Mouse (Mus musculus) frontal cortex, postnatal 14 days (tissue): ENCODE data around the gene Tprgl.

Source experiments
- DNase-seq, 2 experiments: peaks; one replicate each; pipeline ENCODE4 v3.0.0; 2022; ENCODE audit warnings: low spot score in 2 of 2

The Tprgl gene

DNA sequence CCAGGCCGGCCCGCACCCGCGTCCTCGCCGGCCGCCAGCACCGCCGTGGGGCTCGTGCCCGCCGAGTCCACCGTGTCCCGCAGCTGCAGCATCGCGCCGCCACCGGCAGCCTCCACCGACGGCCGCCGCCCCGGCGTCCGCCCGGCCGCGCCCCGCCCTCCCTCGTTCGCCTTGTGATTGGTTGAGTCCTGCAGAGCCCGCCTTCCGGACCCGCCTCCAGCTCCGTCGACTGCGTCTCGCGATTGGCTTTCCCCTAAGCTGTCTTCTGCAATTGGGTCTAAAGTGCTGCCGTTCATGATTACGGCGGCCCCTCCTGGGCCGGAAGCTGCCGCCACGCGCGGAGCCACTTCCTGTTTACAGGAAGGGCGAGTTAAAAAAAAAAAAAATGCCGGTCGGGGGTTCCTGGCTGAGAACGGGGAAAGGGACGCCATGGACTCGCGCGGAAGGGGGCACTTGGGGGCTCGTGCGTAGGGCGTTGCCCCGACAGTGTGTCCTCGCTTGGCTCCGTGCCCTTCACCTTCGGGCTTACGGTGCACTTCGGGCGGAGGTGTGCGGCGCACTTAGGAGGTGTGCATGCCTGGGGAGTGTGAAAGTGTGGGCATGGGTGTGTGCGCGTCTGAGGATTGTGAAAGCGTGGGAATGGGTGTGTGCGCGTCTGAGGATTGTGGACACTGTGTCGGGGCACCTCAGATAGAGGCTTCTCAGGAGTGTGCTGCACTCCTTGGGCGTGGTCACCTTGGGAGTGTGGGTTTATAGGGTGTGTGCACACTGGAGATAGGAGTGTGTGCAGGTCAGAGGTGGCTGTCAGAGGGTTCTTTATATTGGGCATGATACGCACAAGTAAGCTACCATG is at the start of gene Tprgl:
Gene Tprgl, minus strand, starts transcription at position 129 of the 853 bp plus-strand sequence.
- peak; percentile 93 to 95 for DNase-seq

DNA sequence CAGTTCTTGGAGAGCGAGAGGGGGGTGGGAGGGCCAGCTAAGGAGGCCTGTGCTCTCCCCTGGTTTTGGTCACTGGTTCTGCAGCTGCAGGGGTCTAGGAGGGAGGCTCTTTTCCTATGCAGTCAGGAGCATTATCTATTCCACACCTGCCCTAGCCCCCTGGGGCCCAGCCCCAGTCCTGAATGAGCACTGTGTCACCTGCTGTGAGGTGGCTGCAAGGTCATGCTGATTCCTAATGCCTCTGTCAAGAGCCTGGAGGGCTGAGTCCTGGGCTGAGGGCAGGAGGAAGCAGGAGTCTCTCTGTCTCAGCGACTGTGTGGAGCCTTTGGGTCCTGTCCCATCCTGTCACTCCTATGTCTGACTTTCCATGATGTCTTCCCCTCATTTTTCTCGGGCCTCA is 49.4 kb upstream of the Tprgl start:
- DNase-seq: no peak

DNA sequence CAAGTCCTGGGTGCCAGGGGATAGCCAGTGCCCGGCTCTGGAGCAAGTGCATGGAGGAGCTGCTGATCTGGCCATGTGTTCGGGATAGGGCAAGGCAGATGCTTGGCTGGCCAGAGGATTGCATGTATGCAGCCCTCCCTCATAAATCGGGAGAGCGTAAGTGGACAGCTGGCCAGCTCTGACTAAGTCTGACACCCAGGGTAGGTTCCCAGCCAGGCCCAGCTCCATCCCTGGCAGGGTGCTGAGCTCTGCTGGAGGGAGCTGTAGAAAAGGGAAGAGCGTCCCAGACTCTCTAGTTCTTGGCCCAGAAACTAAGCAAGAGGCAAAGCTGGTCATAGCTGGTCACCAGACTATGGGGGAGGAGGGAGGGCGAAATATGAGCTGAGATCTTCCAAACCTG is 48.6 kb upstream of the Tprgl start:
- no peak for DNase-seq

DNA sequence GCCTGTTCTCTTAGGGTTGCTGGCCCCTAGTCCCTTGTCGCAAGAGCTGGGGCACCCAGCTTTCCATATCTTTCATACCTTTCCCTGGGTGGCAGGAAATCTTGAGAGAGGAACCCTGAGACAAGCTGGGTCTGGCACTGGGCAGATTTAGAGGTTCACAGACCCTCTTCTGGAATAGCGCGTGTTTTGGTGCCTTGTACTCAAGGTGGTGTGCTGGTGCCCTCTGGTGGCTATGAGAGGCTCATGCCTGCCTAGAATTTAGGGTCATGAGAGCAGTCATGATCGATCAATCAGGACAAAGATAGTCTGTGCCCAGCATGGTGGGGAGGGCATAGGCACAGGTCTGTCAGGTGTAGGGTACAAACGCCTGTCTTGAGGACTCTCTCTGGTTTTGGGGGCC is 46.8 kb upstream of the Tprgl start:
- DNase-seq: peak in 1 of 2 experiments; percentile 39

DNA sequence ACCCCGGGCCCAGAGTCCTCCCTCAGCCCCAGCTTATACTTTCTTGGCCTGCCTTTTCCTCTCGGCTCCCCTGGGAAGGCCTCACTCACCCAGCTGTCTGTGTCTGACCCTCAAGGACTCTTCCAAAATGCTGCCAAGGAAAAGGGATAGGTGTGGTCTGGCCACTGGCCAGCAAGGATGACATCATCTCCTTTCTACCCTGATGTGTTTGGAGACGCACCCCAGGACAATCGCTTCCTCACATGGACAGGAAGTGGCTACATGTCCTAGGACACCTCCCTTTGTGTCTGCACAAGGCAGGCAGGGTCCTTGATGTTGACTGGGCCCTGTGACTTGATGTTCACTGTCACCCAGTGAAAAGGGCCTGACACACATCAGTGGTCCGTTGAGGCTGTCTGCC is 44.9 kb upstream of the Tprgl start:
- DNase-seq: no peak

DNA sequence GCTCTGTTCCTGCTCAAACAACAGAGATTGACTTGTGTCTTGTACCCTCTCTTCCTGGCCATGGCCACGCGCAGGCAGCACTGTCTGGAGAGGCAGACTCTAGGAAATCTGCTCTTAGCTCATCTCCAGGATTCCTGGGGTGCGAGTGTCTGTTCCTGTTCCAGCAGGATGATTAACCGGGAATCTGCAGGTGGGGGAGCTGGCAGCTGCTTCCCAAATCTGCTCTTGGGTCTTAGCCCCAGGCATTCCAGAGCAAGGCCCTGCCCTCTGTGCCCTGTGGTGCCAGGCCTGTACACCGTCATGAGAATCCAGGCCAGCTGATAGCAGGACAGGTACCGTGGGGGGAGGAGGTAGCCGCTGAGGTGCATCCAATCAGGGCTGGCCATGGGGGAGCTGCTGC is 44.1 kb upstream of the Tprgl start:
- DNase-seq: no peak

DNA sequence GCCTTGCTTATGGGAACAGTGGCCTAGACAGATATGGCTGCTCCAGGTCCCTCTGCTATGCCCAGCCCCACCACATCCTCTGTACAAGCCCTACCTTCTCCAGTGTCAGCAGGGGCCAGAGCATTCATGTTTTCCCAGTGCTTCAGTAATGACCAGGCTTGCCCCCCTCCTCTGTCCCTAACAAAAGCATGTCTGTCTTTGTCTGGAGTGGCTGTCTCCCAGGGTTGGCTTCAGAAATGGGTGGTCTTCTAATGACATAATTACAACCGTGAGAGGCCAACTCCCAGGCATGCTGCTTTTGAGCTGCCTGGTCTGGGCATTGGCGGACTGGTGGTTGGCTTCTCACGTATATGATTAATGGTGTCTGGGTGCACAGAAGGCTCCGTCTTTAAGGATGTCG is 41.0 kb upstream of the Tprgl start:
- no peak for DNase-seq

DNA sequence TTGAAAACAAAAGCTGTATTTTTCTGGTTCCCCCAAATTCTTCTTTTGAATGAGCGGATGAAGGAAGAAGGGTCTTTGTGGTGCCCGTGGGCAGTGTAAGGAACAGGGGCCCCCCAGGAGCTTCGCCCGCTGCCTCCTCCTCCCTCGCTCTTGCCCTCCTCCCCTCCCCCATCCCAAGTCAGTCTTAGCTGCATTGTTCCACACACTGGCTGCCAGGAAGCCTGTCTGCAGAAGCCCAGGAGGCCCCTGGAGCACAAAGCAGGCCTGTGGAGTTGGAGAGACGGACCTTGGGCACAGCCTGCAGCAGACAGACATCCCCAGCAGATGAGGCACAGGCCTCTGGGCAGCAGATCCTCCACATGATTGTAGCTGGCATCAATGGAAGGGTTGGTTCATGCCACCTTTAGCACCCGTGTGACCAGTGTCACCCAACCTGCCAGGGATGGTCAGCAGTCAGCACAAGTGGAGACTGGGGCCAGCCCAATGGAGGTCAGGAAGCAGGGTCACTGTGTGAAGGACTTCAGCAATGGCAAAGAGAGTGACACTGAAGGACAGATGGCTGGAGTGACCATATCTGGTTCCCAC is 38.0 kb upstream of the Tprgl start:
- no peak for DNase-seq

DNA sequence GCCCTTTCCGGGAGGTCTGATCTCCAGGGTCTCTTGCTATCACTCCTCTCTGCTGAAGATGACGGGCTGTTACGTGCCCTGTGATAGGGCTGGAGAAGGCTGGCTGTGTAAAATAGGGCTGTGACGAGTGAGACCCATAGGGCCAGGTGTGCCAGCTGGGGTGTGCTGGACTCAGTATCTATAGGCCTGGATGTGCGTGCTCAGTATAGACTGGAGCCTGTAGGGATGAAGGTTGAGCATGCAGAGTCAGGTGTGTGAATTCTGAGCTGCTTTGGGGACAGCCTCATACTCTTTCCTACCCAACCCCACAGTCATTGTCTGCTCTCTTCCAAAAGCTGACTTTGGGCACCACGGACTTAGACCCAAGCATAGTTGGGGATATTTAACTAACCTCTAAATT is 37.5 kb upstream of the Tprgl start:
- no peak for DNase-seq

DNA sequence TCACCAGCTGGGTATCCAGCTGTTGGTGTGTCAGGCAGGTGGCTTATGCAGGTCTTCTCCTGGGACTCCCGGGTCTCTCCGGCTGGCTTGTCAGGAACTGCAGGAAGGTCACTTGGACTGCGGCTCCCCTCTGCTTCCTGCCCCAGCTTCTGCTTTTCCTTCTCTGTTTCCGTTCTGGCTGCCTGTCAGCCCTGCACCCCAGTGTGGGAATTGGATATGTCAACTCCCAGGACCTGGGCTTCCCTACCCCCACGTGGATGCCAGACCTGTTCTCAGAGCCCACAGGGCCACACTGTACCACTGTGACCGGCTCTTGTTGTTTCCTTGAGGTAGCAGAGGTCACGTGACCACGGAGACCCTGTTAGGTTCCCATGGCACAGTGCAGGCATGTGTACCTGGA is 28.5 kb upstream of the Tprgl start:
- no peak for DNase-seq

DNA sequence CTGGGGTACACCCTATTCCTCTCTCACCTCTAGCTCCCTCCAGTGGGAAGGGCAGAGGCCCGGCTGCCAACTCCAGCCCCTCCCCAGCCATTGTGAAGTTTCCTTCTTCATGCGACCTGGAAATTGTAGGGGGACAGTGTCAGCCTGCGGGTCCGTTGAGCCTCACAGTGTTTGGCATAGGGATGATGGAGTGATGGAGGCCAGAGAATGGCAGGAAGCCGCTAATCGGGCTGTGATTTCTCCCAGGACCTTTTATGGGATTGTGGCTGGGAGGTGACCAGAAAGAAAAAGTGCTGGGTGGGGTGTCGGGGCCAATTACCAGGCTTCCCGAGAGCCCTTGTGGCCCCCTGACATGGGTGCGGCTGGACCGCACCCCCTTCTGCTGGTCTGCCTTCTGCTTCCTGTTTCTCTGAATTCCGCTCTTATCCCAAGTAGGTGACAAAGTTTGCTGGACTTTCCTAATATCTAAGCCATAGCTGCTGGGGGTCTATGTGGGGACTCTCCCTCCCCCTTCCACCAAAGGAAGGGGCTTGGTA is 25.6 kb upstream of the Tprgl start:
- DNase-seq: no peak

DNA sequence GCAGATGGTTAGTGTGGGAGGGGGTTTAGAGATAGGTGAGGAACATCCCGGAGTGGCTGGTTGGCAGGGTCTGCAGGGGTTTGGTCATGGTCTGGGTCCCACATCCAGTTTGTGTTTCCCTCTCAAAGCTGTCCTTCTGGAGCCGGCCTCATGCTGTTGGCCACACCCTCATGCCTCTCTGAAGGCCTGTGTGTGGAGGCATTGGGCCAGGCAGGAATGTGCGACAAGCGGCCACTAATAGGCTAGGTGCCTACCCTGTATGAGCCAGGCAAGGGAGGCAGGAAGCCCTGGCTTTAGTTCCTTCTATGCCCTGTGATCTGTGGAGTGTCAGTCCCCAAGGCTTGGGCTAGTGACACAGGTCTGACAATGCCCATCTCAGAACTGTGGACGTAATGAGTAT is 24.5 kb upstream of the Tprgl start:
- no peak for DNase-seq

DNA sequence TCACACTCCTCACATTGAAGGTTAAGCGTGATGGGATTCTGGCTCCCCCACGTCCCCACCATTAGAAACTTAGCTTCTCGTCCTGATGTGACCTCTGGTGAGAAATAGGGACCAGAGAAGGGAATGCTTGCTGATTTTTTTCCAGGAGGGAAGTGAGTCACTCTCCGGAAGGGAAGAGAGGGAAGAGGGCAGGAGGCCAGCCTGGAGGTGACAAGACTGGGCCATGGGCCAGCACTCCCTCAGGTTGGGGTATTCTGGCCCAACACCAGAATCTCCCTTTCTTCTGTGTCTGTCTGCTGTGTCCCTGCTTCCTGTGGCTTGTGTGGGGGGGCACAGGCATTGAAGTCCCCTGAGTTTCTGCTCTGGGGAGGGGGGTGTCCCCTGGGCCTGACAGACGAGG is 23.1 kb upstream of the Tprgl start:
- no peak for DNase-seq

DNA sequence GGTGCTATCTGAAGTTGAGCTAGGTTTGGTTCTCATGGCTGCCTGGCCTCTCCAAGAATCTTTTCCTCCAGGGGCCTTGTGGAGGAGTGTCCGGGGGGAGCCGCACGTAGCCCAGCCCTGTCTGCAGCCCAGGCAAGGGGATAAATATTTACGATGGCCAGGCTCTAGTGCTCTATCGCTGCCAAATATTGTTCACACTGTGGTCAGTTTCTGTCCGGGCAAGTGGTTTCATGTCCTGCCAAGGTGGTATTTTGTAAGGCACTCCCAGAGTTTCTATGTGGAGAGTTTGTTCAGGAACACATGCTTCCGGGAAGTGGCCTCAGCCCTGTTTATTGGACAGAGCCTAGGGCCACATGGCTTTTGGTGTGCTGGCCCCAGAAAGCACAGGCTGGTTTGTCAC is 20.5 kb upstream of the Tprgl start:
- DNase-seq: no peak

DNA sequence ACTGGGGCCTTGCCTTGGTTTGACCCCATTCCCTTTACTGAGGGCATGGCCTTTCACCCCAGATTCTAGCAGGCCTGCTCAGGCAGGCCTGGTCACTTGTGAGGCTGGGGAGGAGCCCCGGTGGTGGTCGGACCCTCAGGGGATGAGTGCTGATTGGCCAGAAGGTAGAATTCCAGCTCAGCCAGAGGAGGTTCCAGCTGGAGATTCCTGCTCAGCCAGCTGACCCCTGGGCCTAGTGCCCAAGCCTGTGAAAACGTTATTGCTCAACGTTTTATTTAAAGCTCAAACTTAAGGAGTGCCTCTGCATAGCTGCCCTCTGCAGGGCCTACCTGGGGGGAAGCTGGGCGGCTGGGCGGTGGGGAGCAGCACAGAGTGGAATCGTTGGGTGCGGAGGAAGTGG is 16.8 kb upstream of the Tprgl start:
- no peak for DNase-seq

DNA sequence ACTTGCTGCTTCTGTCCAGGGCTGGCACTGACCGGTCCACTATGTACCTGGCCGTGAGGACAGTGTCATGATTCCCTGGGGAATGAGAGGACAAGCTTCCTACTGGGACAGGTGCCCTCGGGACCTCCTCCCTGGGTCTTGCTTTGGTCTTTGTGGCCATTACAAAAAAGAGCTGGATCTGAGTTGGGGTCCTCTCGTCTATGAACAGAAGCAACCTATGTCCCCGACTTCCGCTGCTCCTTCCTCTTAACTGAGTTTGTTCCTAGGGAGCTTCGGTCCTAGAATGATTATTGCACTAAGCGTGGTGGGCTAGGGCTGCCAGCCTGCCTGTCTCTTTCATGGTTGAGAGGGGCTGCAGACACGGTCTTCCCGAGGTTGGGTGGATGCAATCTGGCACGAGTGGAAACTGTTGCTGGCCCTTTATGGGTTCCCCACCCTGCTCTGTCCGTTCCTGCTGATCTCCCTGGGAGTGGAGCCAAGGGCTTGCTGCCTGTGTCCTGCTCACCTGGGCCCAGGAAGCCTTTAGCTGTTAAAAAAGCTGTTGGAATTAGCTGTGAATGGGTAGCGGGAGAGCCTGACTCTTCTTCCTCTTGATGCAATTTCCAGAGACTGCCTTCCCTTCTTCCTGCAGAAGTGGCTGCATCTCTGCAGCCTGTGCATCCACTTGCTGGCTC is 11.6 kb upstream of the Tprgl start:
- DNase-seq: no peak

DNA sequence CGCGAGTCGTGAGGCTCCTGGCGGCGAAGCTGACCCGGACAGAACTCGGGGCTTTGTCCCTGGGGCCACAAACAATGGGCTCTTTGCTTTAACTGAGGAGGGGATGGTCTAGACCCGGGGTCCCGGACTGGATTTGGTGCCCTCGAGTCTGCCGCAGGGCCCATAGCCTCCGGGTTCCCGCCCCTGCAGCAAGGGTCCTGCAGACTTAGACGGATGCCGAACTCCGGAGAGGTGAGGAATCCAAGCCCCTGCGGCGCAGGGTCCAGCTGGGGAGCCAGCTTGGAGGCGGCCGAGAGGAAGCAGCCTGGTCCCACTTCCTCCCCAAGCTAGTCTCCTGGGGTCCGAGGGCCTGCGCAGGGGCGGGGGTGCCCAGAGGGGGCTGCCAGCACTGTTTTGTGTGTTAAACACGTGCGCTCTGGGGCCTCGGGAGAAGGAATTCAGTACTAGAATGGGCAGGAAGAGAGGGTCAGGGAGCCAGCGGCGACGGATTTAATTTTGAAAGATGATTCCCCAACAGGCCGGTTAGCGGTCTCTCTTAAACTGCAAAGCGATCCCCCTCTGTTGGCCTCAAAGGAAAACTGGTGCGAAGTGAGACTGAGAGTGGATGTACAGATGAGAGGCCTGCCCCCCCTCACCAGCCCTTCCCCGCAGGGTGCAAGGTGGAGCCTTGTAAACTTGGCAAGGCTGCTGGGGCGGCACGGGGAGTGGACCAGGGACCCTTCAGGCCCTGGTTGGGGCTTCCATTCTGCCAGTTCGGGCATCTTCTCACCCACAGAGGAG is 10.9 kb upstream of the Tprgl start:
- DNase-seq: no peak

DNA sequence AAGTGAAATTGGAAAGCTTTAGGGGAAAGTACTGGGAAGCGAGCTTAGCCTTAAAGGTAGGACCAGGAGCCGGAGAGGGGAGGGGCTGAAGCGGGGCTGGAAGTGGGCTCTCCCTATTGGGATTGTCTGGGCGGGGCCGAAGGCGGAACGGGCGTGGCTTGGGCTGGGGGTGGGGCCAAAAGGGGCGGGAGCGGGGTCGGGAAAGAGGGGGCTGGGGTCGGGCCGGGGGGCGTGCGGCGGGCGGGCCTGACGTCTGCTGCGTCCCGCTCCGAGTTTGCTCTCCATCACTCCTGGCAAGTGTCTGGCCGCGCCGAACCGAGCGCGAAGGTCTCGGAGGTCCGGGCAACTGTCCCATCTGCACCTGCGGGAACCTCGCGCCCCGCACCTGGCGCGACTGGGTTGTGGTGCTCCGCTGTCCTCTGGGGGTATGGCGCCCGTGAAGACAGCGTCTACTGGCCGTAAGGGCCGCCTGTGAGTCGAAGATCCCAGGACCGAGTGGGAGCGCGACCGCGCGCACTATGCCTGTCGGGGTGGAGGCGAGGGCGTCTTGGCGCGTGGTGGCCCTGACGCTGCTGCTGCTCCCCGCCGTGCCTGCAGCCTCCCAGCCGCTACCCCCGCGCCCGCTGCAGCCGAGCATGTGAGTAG is 10.2 kb upstream of the Tprgl start, which contains the start of gene Megf6:
Gene Megf6, plus strand, starts transcription at position 225 of the 645 bp plus-strand sequence.
- DNase-seq: no peak

DNA sequence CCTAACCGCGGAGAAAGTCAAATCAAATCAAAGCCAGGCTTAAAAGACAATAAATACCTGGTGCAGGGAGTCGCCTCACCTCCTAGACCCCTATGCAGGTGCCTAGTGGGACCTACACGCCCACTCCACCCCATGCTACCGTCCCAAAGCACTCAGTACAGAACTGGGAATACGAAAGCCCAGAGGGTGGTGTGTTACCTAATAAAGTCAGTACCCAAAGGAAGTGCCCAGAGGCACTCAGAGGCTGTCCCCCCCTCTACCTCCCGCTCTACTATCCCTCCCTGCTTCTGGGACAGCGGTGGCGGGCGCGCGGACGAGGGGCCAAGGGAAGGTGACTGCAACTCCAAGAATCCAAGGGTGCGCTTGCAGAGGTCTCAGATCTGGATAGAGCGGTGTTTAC is 9.6 kb upstream of the Tprgl start:
- no peak for DNase-seq

DNA sequence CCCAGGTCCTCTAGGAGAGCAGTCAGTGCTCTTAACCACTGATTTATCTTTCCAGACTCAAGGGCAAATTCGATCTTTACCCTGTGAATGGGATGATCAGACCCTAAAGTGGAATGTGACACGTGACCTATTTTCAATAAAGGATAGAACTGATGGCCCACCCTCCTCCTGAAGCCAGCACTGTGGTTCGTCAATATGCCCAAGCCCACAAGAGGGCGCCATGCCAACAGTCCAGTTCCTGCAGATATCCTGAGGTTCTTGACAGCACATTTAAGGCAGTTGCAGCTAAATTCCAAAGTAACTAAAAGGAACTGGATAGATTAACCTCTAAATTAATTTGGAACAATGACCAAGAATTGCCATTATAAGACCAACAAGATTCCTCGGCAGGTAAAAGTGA is 6.6 kb upstream of the Tprgl start:
- peak in 1 of 2 experiments; percentile 44 for DNase-seq

DNA sequence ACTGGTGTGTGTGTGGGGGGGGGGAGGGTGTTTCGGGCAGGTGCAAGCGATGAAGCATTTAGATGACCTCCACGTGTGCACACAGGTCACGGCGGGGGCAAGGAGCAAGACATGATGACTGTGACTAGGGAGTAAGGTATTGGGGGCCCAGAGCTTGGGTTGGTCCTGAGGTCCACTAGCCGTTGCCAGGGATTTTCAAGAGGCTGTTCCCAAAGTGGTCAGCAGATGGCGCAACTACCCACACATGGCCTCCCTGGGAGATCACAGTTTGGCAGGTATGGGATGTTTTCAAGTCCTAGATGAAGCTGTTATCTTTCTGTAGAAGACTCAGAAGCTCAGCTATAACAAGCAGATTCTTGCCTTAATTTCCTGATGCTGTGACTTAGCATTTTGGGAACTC is 2.8 kb upstream of the Tprgl start:
- DNase-seq: peak in 1 of 2 experiments; percentile 69
